Mouse (Mus musculus): Measurements from ENCODE around the gene Ephx1. TPM values are rescaled to one million over a fixed set of nuclear protein-coding genes. Genes with fewer than 3 reads are reported as not detected.
A peak's percentile ranks its signal among the peaks of the same experiment; 100 is the strongest.

Gene Ephx1
- polyA plus RNA-seq, 1 experiment from 2014 or later = 1.6 TPM

GRCm38 (mm10) chr1:181016532-181017131, 4.1 kb downstream of the Ephx1 start:
- Histone ChIP-seq H3K9me3 (ENCODE audit: control insufficient read depth, low read length) (no peaks in the 10 kb centered on the region), H3K4me2 (ENCODE audit: low read depth) (peak overlapping the region; percentile 96), H3K9ac (ENCODE audit: low read length) (peak overlapping the region; percentile 14), H3K36me3 (ENCODE audit: control insufficient read depth, insufficient read depth, low read length) (no peaks in the 10 kb centered on the region), H3K4me1 (ENCODE audit: control insufficient read depth, insufficient read depth, low read length) (peaks cover 4% of the 10 kb centered on the region; the same call in 1 of the 2 replicates), H3K27me3 (ENCODE audit: control insufficient read depth, insufficient read depth, low read length) (no peaks in the 10 kb centered on the region), H3K27ac (ENCODE audit: low read depth, low read length) (no peak overlapping the region), H3K4me3 (ENCODE audit: low read depth, low read length) (peak overlapping the region; percentile 46)
- ATAC-seq (ENCODE audit: insufficient read depth, low FRiP score, low TSS enrichment) (no peak), DNase-seq (ENCODE audit: low spot score) (peak; percentile 55)
- 7% methylated on average over 21 of the region's 21 CpGs for WGBS

- Histone ChIP-seq H3K9ac (ENCODE audit: low read length) (no peak overlapping the region), H3K4me1 (ENCODE audit: control insufficient read depth, insufficient read depth, low read length) (peaks cover 4% of the 10 kb centered on the region; the same call in 1 of the 2 replicates), H3K27ac (ENCODE audit: low read depth, low read length) (no peak overlapping the region), H3K36me3 (ENCODE audit: control insufficient read depth, insufficient read depth, low read length) (no peaks in the 10 kb centered on the region), H3K4me3 (ENCODE audit: low read depth, low read length) (no peak overlapping the region), H3K27me3 (ENCODE audit: control insufficient read depth, insufficient read depth, low read length) (no peaks in the 10 kb centered on the region), H3K4me2 (ENCODE audit: low read depth) (no peak overlapping the region), H3K9me3 (ENCODE audit: control insufficient read depth, low read length) (no peaks in the 10 kb centered on the region)
- DNase-seq (ENCODE audit: low spot score) = no peak
- no peak for ATAC-seq (ENCODE audit: insufficient read depth, low FRiP score, low TSS enrichment)
- 76% methylated on average over 4 of the region's 4 CpGs for WGBS
Measured at GRCm38 (mm10) chr1:181016045-181016444, 4.7 kb downstream of the Ephx1 start.

- Histone ChIP-seq H3K4me1 (ENCODE audit: control insufficient read depth, insufficient read depth, low read length) (peaks cover 4% of the 10 kb centered on the region; the same call in 1 of the 2 replicates), H3K4me3 (ENCODE audit: low read depth, low read length) (no peak overlapping the region), H3K9me3 (ENCODE audit: control insufficient read depth, low read length) (no peaks in the 10 kb centered on the region), H3K4me2 (ENCODE audit: low read depth) (no peak overlapping the region), H3K9ac (ENCODE audit: low read length) (no peak overlapping the region), H3K27ac (ENCODE audit: low read depth, low read length) (no peak overlapping the region), H3K27me3 (ENCODE audit: control insufficient read depth, insufficient read depth, low read length) (no peaks in the 10 kb centered on the region), H3K36me3 (ENCODE audit: control insufficient read depth, insufficient read depth, low read length) (no peaks in the 10 kb centered on the region)
- DNase-seq (ENCODE audit: low spot score) = no peak
- no peak for ATAC-seq (ENCODE audit: insufficient read depth, low FRiP score, low TSS enrichment)
Measured at GRCm38 (mm10) chr1:181015558-181015957, 5.1 kb downstream of the Ephx1 start.

GRCm38 (mm10) chr1:181014731-181015500, 5.8 kb downstream of the Ephx1 start:
- H3K4me2 ChIP-seq (ENCODE audit: low read depth) = no peak overlapping the region

GRCm38 (mm10) chr1:181013446-181013845, 7.3 kb downstream of the Ephx1 start:
- H3K27ac ChIP-seq (ENCODE audit: low read depth, low read length) = no peak overlapping the region
- H3K27me3 ChIP-seq (ENCODE audit: control insufficient read depth, insufficient read depth, low read length) = no peaks in the 10 kb centered on the region
- no peak for ATAC-seq (ENCODE audit: insufficient read depth, low FRiP score, low TSS enrichment)
- 81% methylated on average over 6 of the region's 6 CpGs for WGBS
- H3K9ac ChIP-seq (ENCODE audit: low read length) = no peak overlapping the region
- no peak for DNase-seq (ENCODE audit: low spot score)
- peaks cover 4% of the 10 kb centered on the region; the same call in 1 of the 2 replicates for H3K4me1 ChIP-seq (ENCODE audit: control insufficient read depth, insufficient read depth, low read length)
- H3K36me3 ChIP-seq (ENCODE audit: control insufficient read depth, insufficient read depth, low read length) = no peaks in the 10 kb centered on the region
- no peak overlapping the region for H3K4me3 ChIP-seq (ENCODE audit: low read depth, low read length)
- H3K4me2 ChIP-seq (ENCODE audit: low read depth) = no peak overlapping the region
- H3K9me3 ChIP-seq (ENCODE audit: control insufficient read depth, low read length) = no peaks in the 10 kb centered on the region

More at GRCm38 (mm10) chr1:181014731-181015500, 5.8 kb downstream of the Ephx1 start:
- ATAC-seq (ENCODE audit: insufficient read depth, low FRiP score, low TSS enrichment) = no peak
- WGBS = 71% methylated on average over 6 of the region's 6 CpGs
- Histone ChIP-seq H3K27me3 (ENCODE audit: control insufficient read depth, insufficient read depth, low read length) (no peaks in the 10 kb centered on the region), H3K4me1 (ENCODE audit: control insufficient read depth, insufficient read depth, low read length) (peaks cover 4% of the 10 kb centered on the region; the same call in 1 of the 2 replicates), H3K9ac (ENCODE audit: low read length) (no peak overlapping the region), H3K4me3 (ENCODE audit: low read depth, low read length) (no peak overlapping the region), H3K36me3 (ENCODE audit: control insufficient read depth, insufficient read depth, low read length) (no peaks in the 10 kb centered on the region), H3K9me3 (ENCODE audit: control insufficient read depth, low read length) (no peaks in the 10 kb centered on the region), H3K27ac (ENCODE audit: low read depth, low read length) (no peak overlapping the region)
- no peak for DNase-seq (ENCODE audit: low spot score)

GRCm38 (mm10) chr1:181012416-181012815, 8.3 kb downstream of the Ephx1 start:
- Histone ChIP-seq H3K4me3 (ENCODE audit: low read depth, low read length) (no peak overlapping the region), H3K27me3 (ENCODE audit: control insufficient read depth, insufficient read depth, low read length) (no peaks in the 10 kb centered on the region), H3K9me3 (ENCODE audit: control insufficient read depth, low read length) (no peaks in the 10 kb centered on the region), H3K9ac (ENCODE audit: low read length) (no peak overlapping the region), H3K4me1 (ENCODE audit: control insufficient read depth, insufficient read depth, low read length) (peaks cover 4% of the 10 kb centered on the region; the same call in 1 of the 2 replicates), H3K36me3 (ENCODE audit: control insufficient read depth, insufficient read depth, low read length) (no peaks in the 10 kb centered on the region), H3K4me2 (ENCODE audit: low read depth) (no peak overlapping the region), H3K27ac (ENCODE audit: low read depth, low read length) (no peak overlapping the region)
- ATAC-seq (ENCODE audit: insufficient read depth, low FRiP score, low TSS enrichment) = no peak
- no peak for DNase-seq (ENCODE audit: low spot score)
- WGBS = 85% methylated on average over 3 of the region's 3 CpGs

- Histone ChIP-seq H3K9ac (ENCODE audit: low read length) (no peak overlapping the region), H3K4me3 (ENCODE audit: low read depth, low read length) (no peak overlapping the region), H3K4me2 (ENCODE audit: low read depth) (no peak overlapping the region), H3K36me3 (ENCODE audit: control insufficient read depth, insufficient read depth, low read length) (no peaks in the 10 kb centered on the region), H3K9me3 (ENCODE audit: control insufficient read depth, low read length) (no peaks in the 10 kb centered on the region), H3K4me1 (ENCODE audit: control insufficient read depth, insufficient read depth, low read length) (0 out of 2 replicates have a peak, but pooled peaks cover 2% of the 10 kb centered on the region), H3K27ac (ENCODE audit: low read depth, low read length) (no peak overlapping the region), H3K27me3 (ENCODE audit: control insufficient read depth, insufficient read depth, low read length) (no peaks in the 10 kb centered on the region)
- WGBS = 45% methylated on average over 5 of the region's 5 CpGs
- DNase-seq (ENCODE audit: low spot score) (no peak), ATAC-seq (ENCODE audit: insufficient read depth, low FRiP score, low TSS enrichment) (no peak)
Measured at GRCm38 (mm10) chr1:181011601-181012000, 9.1 kb downstream of the Ephx1 start.

- no peaks in the 10 kb centered on the region for H3K36me3 ChIP-seq (ENCODE audit: control insufficient read depth, insufficient read depth, low read length)
- H3K9me3 ChIP-seq (ENCODE audit: control insufficient read depth, low read length) = no peaks in the 10 kb centered on the region
- WGBS = 65% methylated on average over 4 of the region's 4 CpGs
- no peak overlapping the region for H3K27ac ChIP-seq (ENCODE audit: low read depth, low read length)
- ATAC-seq (ENCODE audit: insufficient read depth, low FRiP score, low TSS enrichment) (no peak), DNase-seq (ENCODE audit: low spot score) (no peak)
- H3K9ac ChIP-seq (ENCODE audit: low read length) = no peak overlapping the region
- no peaks in the 10 kb centered on the region for H3K4me1 ChIP-seq (ENCODE audit: control insufficient read depth, insufficient read depth, low read length)
- no peaks in the 10 kb centered on the region for H3K27me3 ChIP-seq (ENCODE audit: control insufficient read depth, insufficient read depth, low read length)
- H3K4me2 ChIP-seq (ENCODE audit: low read depth) = no peak overlapping the region
- no peak overlapping the region for H3K4me3 ChIP-seq (ENCODE audit: low read depth, low read length)
Measured at GRCm38 (mm10) chr1:181010171-181010932, 10.4 kb downstream of the Ephx1 start.
